17 mouse cellular contexts compared by ENCODE assay signal in genomic region chr12:99298851-99299600, GRCm38 (mm10).
DNase-seq lines count a peak whose midpoint lies in the region; ATAC-seq and TF ChIP-seq lines count a peak whose summit lies in the region.
"Had no signal": no experiment of that assay in that cellular context is flagged by ENCODE, and none has a peak within 500 bp of the region (broad histone marks: within the 10 kb centered on the region; RNA-seq: fewer than 3 reads in every experiment).

No protein-coding gene starts in this region.

- no peak for TF ChIP-seq CTCF in ES-Bruce4 (IDR thresholded peaks at IDR 0.05; ENCODE audit: low read depth, low read length)

- no peak overlapping the region for H3K9ac ChIP-seq in ES-Bruce4 (ENCODE audit: low read depth, poor library complexity, severe bottlenecking)
- H3K9ac ChIP-seq in forebrain, embryonic 14.5 days (ENCODE audit: low read length), result peak overlapping the region; percentile 29; the same call in 1 of the 2 replicates
- H3K9ac ChIP-seq: limb, embryonic 13.5 days; lung, embryonic 14.5 days had no signal

- peak; percentile 13; the same call in 1 of the 2 replicates for ATAC-seq in forebrain, embryonic 14.5 days
- ATAC-seq in granulocyte monocyte progenitor cell, adult 5-6 weeks (replicated peaks; ENCODE audit: poor library complexity, severe bottlenecking), result no peak
- ATAC-seq: inflammation-experienced regulatory T-cells, adult 6 months had no signal

- peak; percentile 80; the same call in 1 of the 2 replicates for TF ChIP-seq EP300 in ES-Bruce4 (IDR thresholded peaks at IDR 0.05; ENCODE audit: insufficient read depth, low read depth, low read length)

- no peak overlapping the region for H3K4me2 ChIP-seq in forebrain, embryonic 14.5 days (ENCODE audit: low read length)
- H3K4me2 ChIP-seq: limb, embryonic 13.5 days; lung, embryonic 14.5 days had no signal

- H3K36me3 ChIP-seq in ES-Bruce4 (ENCODE audit: control insufficient read depth, insufficient read depth, low read length, poor library complexity, severe bottlenecking), result no peaks in the 10 kb centered on the region
- H3K36me3 ChIP-seq in forebrain, embryonic 14.5 days (ENCODE audit: control insufficient read depth, insufficient read depth, low read length), result no peaks in the 10 kb centered on the region
- H3K36me3 ChIP-seq in midbrain, embryonic 10.5 days, result 0 out of 2 replicates have a peak, but pooled peaks cover 8% of the 10 kb centered on the region
- H3K36me3 ChIP-seq: limb, embryonic 13.5 days had no signal

- peaks cover 4% of the 10 kb centered on the region; the same call in 1 of the 2 replicates for H3K27me3 ChIP-seq in ES-Bruce4 (ENCODE audit: control insufficient read depth, insufficient read depth, low read length, poor library complexity, severe bottlenecking)
- no peaks in the 10 kb centered on the region for H3K27me3 ChIP-seq in forebrain, embryonic 14.5 days (replicated peaks; ENCODE audit: control insufficient read depth, insufficient read depth, low read length)
- no peaks in the 10 kb centered on the region; the same call in 1 of the 2 replicates for H3K27me3 ChIP-seq in midbrain, embryonic 10.5 days (ENCODE audit: low read depth, poor library complexity, severe bottlenecking)
- H3K27me3 ChIP-seq: limb, embryonic 13.5 days had no signal

- H3K9me3 ChIP-seq in ES-Bruce4 (replicated peaks; ENCODE audit: control insufficient read depth, insufficient read depth, low read length, poor library complexity, severe bottlenecking), result no peaks in the 10 kb centered on the region
- no peaks in the 10 kb centered on the region for H3K9me3 ChIP-seq in forebrain, embryonic 14.5 days (replicated peaks; ENCODE audit: control insufficient read depth, low read length)
- no peaks in the 10 kb centered on the region for H3K9me3 ChIP-seq in midbrain, embryonic 10.5 days (replicated peaks)
- H3K9me3 ChIP-seq: limb, embryonic 13.5 days; megakaryocyte, embryonic 14.5 days had no signal

- H3K4me1 ChIP-seq in ES-Bruce4 (ENCODE audit: control insufficient read depth, insufficient read depth, low read length), result peaks cover 9% of the 10 kb centered on the region
- H3K4me1 ChIP-seq in forebrain, embryonic 14.5 days (ENCODE audit: control insufficient read depth, insufficient read depth, low read length), result peaks cover 34% of the 10 kb centered on the region
- peaks cover 87% of the 10 kb centered on the region for H3K4me1 ChIP-seq in midbrain, embryonic 10.5 days

- no peak overlapping the region for H3K4me3 ChIP-seq in ES-Bruce4 (ENCODE audit: low read depth, low read length)
- H3K4me3 ChIP-seq in forebrain, embryonic 14.5 days (ENCODE audit: low read depth, low read length), result no peak overlapping the region
- H3K4me3 ChIP-seq in midbrain, embryonic 10.5 days, result peak overlapping the region; percentile 5; the same call in 1 of the 2 replicates
- H3K4me3 ChIP-seq: limb, embryonic 13.5 days; megakaryocyte, embryonic 14.5 days had no signal

- WGBS in forebrain, embryonic 14.5 days, result 16% methylated on average over 12 of the region's 12 CpGs
- 20% methylated on average over 12 of the region's 12 CpGs for WGBS in midbrain, embryonic 10.5 days

- H3K27ac ChIP-seq in ES-Bruce4 (ENCODE audit: insufficient read depth, low read length), result no peak overlapping the region
- peak overlapping the region; percentile 74 for H3K27ac ChIP-seq in forebrain, embryonic 14.5 days (ENCODE audit: low read depth, low read length)
- peak overlapping the region; percentile 64 for H3K27ac ChIP-seq in midbrain, embryonic 10.5 days (replicated peaks)
- H3K27ac ChIP-seq: limb, embryonic 13.5 days had no signal

- TF ChIP-seq POLR2A in ES-Bruce4 (IDR thresholded peaks at IDR 0.05; ENCODE audit: insufficient read depth, low read length), result no peak

- DNase-seq in Muller cell, postnatal 12 days (ENCODE audit: inconsistent ontology term), result peak; percentile 52
- DNase-seq in forebrain, embryonic 14.5 days (ENCODE audit: low spot score), result peak; percentile 44
- peak; percentile 45 for DNase-seq in midbrain, embryonic 10.5 days (ENCODE audit: low spot score)
- no peak for DNase-seq in urinary bladder, postnatal 14 days (ENCODE audit: low spot score)
- no peak for DNase-seq in B cell, adult 2 months
- DNase-seq in right cerebral cortex, postnatal 36 days (ENCODE audit: low spot score in 2 of 2), result no peak
- DNase-seq: cerebellum, adult 11-12 months; gastrocnemius, postnatal 10 days; kidney, postnatal 10 days; layer of hippocampus, postnatal 36 days; lung, embryonic 14.5 days; right cerebral cortex, postnatal 4 days had no signal

Comparison
In these comparisons a context has a peak if more than half of its experiments do, and no peak if none do; other contexts are left out.
1. DNase-seq: peak in Muller cell, postnatal 12 days (single experiment), forebrain, embryonic 14.5 days (single experiment) and midbrain, embryonic 10.5 days (single experiment); none in urinary bladder, postnatal 14 days (single experiment), B cell, adult 2 months (0 of 2) and right cerebral cortex, postnatal 36 days (0 of 2).